Mouse (Mus musculus) right cerebral cortex, postnatal 25 days (tissue): Measurements from ENCODE around the gene Dctn1.
"Not testable (repeated sequence)": the region's sequence is repeated elsewhere in the genome, so short reads cannot be mapped to it uniquely, and the experiment has no call there.

Experiments
- DNase-seq: peaks from one replicate; pipeline ENCODE4 v3.0.0; 2022

Gene Dctn1

GRCm38 (mm10) chr6:83136881-83137575 is 28.7 kb upstream of the Dctn1 start:
- DNase-seq: no peak

GRCm38 (mm10) chr6:83137576-83137950 is 28.2 kb upstream of the Dctn1 start:
- no peak for DNase-seq

GRCm38 (mm10) chr6:83138056-83138455 is 27.7 kb upstream of the Dctn1 start:
- DNase-seq: no peak

- DNase-seq: no peak
Observed at GRCm38 (mm10) chr6:83140044-83140443, 25.7 kb upstream of the Dctn1 start.

- DNase-seq: no peak
Observed at GRCm38 (mm10) chr6:83141636-83142035, 24.1 kb upstream of the Dctn1 start.

- DNase-seq: peak; percentile 76
Observed at GRCm38 (mm10) chr6:83142211-83142731, 23.4 kb upstream of the Dctn1 start.

- DNase-seq: no peak
Observed at GRCm38 (mm10) chr6:83142886-83143285, 22.8 kb upstream of the Dctn1 start.

GRCm38 (mm10) chr6:83145209-83145608 is 20.5 kb upstream of the Dctn1 start:
- DNase-seq: no peak

- no peak for DNase-seq
Observed at GRCm38 (mm10) chr6:83145805-83146204, 19.9 kb upstream of the Dctn1 start.

- DNase-seq: no peak
Observed at GRCm38 (mm10) chr6:83147280-83147679, 18.4 kb upstream of the Dctn1 start.

- DNase-seq: no peak
Observed at GRCm38 (mm10) chr6:83151721-83152120, 14.0 kb upstream of the Dctn1 start.

- DNase-seq: no peak
Observed at GRCm38 (mm10) chr6:83153038-83153437, 12.7 kb upstream of the Dctn1 start.

GRCm38 (mm10) chr6:83153485-83153884 is 12.2 kb upstream of the Dctn1 start:
- DNase-seq: no peak

- DNase-seq: no peak
Observed at GRCm38 (mm10) chr6:83155552-83156238, 10.0 kb upstream of the Dctn1 start.

- DNase-seq: peak; percentile 88
Observed at GRCm38 (mm10) chr6:83156259-83156684, 9.4 kb upstream of the Dctn1 start, which contains the start of the genes Wdr54 and 1700003E16Rik. TSS of gene Wdr54 (minus strand) at chr6:83156397. TSS of gene 1700003E16Rik (plus strand) at chr6:83156404.

GRCm38 (mm10) chr6:83159456-83159855 is 6.3 kb upstream of the Dctn1 start:
- DNase-seq: not testable (repeated sequence)

- no peak for DNase-seq
Observed at GRCm38 (mm10) chr6:83161442-83161841, 4.3 kb upstream of the Dctn1 start.

- DNase-seq: no peak
Observed at GRCm38 (mm10) chr6:83161921-83162641, 3.6 kb upstream of the Dctn1 start.

- DNase-seq: no peak
Observed at GRCm38 (mm10) chr6:83162701-83163100, 3.0 kb upstream of the Dctn1 start.

GRCm38 (mm10) chr6:83165026-83165606 is 604 bp upstream of the Dctn1 start:
- DNase-seq: no peak

- DNase-seq: no peak
Observed at GRCm38 (mm10) chr6:83166243-83166630, 517 bp downstream of the Dctn1 start.

- no peak for DNase-seq
Observed at GRCm38 (mm10) chr6:83169872-83170271, 4.2 kb downstream of the Dctn1 start.

GRCm38 (mm10) chr6:83171063-83171462 is 5.3 kb downstream of the Dctn1 start:
- no peak for DNase-seq
